Mouse (Mus musculus) urinary bladder, postnatal 10 days (tissue): ENCODE data around the gene Rhobtb1.

Source experiments
- DNase-seq: peaks from one replicate; pipeline ENCODE4 v3.0.0; 2022; ENCODE audit warnings: low spot score

Rhobtb1 gene

GRCm38 (mm10) chr10:69211560-69211959 is 60.3 kb downstream of the Rhobtb1 start:
- DNase-seq, result no peak

- DNase-seq, result no peak
These were observed 60.7 kb downstream of the Rhobtb1 start for GRCm38 (mm10) chr10:69211976-69212375.

GRCm38 (mm10) chr10:69212542-69213440 is 61.6 kb downstream of the Rhobtb1 start, which contains the start of gene A930033H14Rik:
TSS of gene A930033H14Rik (minus strand) at chr10:69213098.
- peak; percentile 40 for DNase-seq

GRCm38 (mm10) chr10:69213451-69213877 is 62.2 kb downstream of the Rhobtb1 start:
- no peak for DNase-seq

- DNase-seq, result no peak
These were observed 62.8 kb downstream of the Rhobtb1 start for GRCm38 (mm10) chr10:69213986-69214385.

GRCm38 (mm10) chr10:69217127-69217690 is 66.0 kb downstream of the Rhobtb1 start:
- no peak for DNase-seq

GRCm38 (mm10) chr10:69218458-69219288 is 67.4 kb downstream of the Rhobtb1 start:
- DNase-seq, result no peak

- DNase-seq, result no peak
These were observed 68.0 kb downstream of the Rhobtb1 start for GRCm38 (mm10) chr10:69219289-69219626.

- no peak for DNase-seq
These were observed 69.1 kb downstream of the Rhobtb1 start for GRCm38 (mm10) chr10:69220296-69220695.

GRCm38 (mm10) chr10:69221148-69221547 is 69.9 kb downstream of the Rhobtb1 start:
- no peak for DNase-seq

- no peak for DNase-seq
These were observed 70.7 kb downstream of the Rhobtb1 start for GRCm38 (mm10) chr10:69221955-69222354.

- DNase-seq, result no peak
These were observed 72.0 kb downstream of the Rhobtb1 start for GRCm38 (mm10) chr10:69223232-69223631.

GRCm38 (mm10) chr10:69224276-69224675 is 73.0 kb downstream of the Rhobtb1 start:
- no peak for DNase-seq

GRCm38 (mm10) chr10:69225471-69225870 is 74.2 kb downstream of the Rhobtb1 start:
- no peak for DNase-seq

- DNase-seq, result no peak
These were observed 74.7 kb downstream of the Rhobtb1 start for GRCm38 (mm10) chr10:69225951-69226350.

- no peak for DNase-seq
These were observed 86.0 kb downstream of the Rhobtb1 start for GRCm38 (mm10) chr10:69237185-69237584.

- no peak for DNase-seq
These were observed 86.5 kb downstream of the Rhobtb1 start for GRCm38 (mm10) chr10:69237781-69238180.

- DNase-seq, result no peak
These were observed 87.1 kb downstream of the Rhobtb1 start for GRCm38 (mm10) chr10:69238311-69238710.

GRCm38 (mm10) chr10:69240530-69240929 is 89.3 kb downstream of the Rhobtb1 start:
- no peak for DNase-seq

GRCm38 (mm10) chr10:69245151-69245550 is 93.9 kb downstream of the Rhobtb1 start:
- DNase-seq, result no peak

- no peak for DNase-seq
These were observed 94.9 kb downstream of the Rhobtb1 start for GRCm38 (mm10) chr10:69245906-69246668.

- DNase-seq, result no peak
These were observed 95.5 kb downstream of the Rhobtb1 start for GRCm38 (mm10) chr10:69246762-69247161.
